Mouse (Mus musculus) erythroblast, embryonic 14.5 days (primary cell): ENCODE data around the gene Slc6a9.

Experiments used
- GATA1 ChIP-seq: IDR thresholded peaks from 2 replicates; pipeline ENCODE4 v1.6.1; 2012; ENCODE audit warnings: low read length, inconsistent platforms, mixed read lengths
- TAL1 ChIP-seq: IDR thresholded peaks from 3 replicates; pipeline ENCODE4 v1.6.1; 2012; ENCODE audit warnings: low read length, inconsistent platforms, mixed read lengths

GRCm38 (mm10) chr4:117867823-117868222 is 33.5 kb downstream of the Slc6a9 start:
- no peak for TF ChIP-seq GATA1
- TF ChIP-seq TAL1 = no peak
